Mouse (Mus musculus) c-Kit-positive CD71-positive TER-119-negative erythroid progenitor cells, embryonic 14.5 days (primary cell): ENCODE measurements at regions not wholly inside any gene's neighbourhood (a gene's known extent, or its start where the extent isn't known, plus 50 kb on each side); places are given as distances from the start of the nearest gene placed in this dataset.

Experiments
- DNase-seq: peaks from one replicate; pipeline ENCODE4 v3.0.0-alpha.2; 2013; ENCODE audit warnings: low read depth

- DNase-seq: no peak
Measured at GRCm38 (mm10) chr8:10869866-10870265, 138.4 kb downstream of the Irs2 start.

DNA sequence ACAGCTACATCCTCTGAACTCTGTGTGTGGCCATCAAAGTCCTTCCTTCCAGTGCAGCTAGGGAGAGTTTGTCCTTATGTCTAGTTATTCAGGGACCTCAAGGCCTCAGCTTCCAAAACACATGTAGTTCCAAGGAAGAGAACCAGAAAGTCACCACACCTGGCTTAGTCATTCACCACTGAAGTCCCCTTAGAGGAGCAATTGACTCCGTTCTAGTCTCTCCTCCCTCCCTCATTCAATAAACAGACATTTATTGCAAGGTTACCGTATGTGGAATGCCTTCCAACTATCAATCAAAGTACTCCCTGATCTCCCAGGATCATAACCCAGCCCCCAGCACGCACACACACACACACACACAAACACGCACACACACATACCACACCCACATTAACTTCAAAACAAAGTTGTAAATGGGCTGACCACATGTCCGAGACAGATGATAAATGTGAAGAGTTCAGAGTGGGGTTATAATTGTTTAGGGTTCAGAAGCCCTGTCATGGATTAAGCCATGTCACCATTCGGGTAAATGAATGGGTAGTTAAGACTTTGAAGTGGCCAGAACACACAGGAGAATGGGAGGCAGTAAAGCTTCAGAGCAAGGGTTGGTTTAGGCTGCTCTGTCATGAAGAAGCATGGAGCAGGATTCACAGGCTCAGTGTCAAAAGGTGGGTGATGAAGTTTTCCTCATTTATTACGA is 141.4 kb downstream of the Irs2 start:
- no peak for DNase-seq

DNA sequence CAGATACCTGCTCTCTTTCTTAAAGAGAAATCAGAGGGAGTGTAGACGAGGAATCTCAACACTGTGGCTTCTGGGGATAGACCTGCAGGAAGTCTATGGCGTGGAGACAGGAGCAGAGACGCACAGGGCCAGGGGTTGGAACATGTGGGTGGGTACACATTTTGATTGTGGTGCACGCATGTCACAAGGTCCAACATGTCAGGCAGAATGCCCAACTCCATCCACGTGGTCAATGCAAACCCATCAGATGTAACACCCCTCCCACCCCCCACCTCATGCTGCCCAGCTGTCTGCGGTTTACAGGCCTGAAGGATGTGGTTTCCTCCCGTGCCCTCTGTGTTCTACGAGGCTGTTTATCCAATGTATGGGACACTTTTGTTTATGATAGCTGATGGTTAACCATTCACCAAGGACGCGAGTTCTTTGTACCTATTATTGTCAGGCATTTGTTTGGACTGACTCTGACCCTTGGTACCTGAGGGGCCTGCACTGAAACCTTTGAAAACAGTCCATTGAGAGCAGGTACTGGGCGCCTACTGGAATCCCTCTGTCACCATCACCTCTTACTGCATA is 142.2 kb downstream of the Irs2 start:
- DNase-seq: no peak

DNA sequence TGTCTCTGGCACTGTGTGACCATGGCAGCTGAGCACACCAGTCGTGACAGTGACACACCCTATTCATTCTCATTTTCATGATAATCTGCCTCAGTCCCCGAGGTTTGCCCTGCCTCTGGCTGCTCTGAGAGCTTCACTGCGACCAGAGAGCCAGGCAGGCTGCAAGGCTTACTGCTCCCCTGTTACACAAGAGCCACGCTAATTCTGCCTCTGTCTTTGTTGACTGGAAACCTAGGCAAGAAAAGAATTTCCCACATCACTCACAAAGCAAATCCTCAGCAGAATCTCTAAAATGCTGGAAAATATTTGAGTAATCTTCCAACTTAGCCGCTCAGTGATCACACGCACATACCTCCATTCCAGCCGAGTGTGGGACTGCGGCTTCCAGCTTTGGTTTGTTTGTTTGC is 142.8 kb downstream of the Irs2 start:
- DNase-seq: no peak

DNA sequence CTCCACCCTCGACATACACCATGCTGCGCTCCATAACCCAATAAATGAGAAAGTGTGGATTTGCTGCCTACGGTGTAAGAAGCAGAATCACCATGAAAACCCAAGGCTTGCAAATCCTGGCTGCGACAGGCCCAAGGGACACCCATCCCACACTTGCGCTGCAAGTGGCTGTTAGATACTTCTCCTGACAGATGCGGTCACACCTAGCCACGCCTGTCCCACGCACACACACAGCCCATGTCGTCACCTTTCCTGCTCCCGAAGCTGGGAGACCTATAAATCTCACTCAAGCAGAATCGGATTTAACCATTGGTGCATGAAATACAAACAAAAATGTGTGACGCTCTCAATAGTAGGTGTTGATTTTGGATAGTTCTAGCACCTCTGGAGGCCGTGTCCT is 145.8 kb downstream of the Irs2 start:
- no peak for DNase-seq

GRCm38 (mm10) chr8:10860810-10861209 is 147.4 kb downstream of the Irs2 start:
- DNase-seq: no peak

DNA sequence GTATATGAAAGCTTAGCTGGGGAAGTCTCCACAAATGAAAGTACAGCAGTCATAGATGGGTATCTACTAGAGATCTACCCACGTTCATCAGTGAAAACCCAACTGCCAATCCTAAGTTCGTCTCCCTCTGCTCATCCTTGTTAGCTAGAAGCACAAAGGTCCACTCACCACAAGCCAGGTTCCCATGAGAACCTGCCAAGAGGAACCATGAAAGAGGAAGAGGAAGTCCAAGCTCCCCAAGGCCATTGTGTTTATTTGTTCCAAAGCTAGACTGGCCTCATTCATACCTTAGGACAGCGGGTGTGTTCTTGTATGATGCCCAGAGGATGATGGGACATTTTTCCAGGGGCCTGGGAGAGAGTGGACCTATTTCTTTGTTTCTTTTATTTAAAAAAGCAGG is 150.4 kb downstream of the Irs2 start:
- no peak for DNase-seq

GRCm38 (mm10) chr8:10856996-10857720 is 151.1 kb downstream of the Irs2 start:
- DNase-seq: no peak

DNA sequence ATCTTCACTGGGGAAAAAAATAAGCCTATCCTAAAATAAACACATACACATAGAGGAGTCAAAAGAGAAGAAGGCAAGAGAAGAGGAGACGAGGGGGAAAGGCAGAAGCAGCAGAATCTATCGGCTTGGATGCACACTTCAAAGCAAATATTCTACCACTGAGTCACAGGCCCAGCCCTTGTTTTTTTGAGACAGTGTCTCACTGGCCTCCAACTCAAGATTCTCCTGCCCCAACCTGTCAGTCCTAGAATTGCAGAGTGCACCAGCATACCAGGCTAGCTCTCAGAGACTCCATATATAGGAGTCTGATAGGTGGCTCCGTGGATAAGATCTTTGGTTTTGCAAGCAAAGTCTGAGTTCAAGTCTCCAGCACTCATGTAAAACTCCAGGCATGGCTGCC is 152.6 kb downstream of the Irs2 start:
- no peak for DNase-seq

- DNase-seq: no peak
Measured at GRCm38 (mm10) chr8:10855131-10855530, 153.1 kb downstream of the Irs2 start.

GRCm38 (mm10) chr8:10854600-10854999 is 153.7 kb downstream of the Irs2 start:
- DNase-seq: no peak

DNA sequence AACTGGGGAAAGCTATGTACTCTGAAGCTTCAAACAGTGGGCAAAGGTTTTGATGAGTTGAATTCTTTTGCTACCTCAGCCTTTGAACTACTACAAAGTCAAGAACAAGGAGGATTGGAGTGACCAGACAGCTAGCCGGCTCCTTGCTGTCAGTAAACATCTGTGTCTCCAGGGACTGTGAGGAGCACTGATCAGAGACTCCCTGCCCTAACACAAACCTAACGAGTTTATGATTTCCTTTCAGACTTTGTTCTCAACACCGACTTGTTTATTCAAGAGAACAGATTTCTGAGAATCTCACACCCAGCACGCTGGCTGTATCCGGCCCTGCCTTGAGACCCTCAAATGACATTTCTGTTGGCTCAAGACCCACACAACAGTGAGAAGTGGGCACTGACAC is 154.4 kb downstream of the Irs2 start:
- no peak for DNase-seq

- no peak for DNase-seq
Measured at GRCm38 (mm10) chr8:10849916-10850315, 158.3 kb downstream of the Irs2 start.

DNA sequence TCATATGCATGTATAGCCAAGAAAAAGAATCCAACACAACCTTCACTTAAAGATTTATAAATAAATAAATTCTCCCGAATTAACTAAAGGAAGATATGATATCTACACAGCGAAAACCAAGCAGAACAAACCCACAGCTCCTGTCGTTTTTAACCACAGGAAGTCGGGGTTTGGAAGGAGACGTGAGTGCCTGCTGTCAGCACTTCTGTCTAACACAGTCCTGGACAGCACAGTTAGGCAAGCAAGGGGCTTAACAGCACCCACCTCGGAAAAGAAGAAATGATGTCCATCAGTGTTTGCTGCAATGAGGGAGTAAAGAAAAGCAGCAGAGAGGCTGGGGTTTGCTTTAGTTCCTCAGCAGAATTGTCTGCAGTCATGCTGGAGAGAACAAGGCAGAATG is 162.7 kb downstream of the Irs2 start:
- no peak for DNase-seq

- DNase-seq: no peak
Measured at GRCm38 (mm10) chr8:10840853-10841531, 167.3 kb downstream of the Irs2 start.

DNA sequence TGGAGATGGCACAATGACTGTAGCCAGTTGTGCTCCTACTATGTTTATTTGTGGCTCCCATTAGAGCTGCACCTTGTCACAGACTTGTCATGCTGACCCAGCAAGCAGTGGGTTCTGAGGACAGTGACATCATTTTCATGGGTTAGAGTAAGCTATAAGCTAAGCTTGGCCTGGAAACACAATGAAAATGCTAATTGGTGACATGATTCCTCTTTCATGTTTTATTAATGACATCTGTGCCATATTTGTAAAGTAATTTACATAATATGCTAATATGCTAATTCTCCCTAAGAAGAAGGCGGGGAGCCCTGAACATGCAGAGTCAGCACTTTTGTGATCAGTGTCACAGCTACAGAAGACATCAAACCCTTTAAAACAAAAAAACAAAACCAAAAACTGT is 168.2 kb downstream of the Irs2 start:
- no peak for DNase-seq

DNA sequence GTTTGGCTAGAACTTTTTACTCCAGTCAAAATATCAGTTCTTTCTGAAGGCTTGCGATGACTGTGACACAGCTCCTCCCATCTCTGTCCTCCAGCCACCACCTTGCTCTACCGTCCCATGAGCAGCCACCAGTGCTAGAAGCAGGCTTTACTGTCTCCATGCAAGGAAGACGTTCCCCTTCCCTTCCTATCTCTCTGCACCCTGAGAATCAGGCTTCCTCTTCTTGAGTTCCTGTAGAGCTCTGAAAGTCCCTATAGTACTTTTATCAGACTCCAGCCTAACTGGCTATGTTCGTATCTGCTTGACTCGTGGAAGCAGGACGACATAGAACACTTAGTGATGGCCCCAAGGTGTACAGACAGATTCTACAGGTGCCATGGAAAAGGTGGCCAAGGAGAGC is 173.2 kb downstream of the Irs2 start:
- no peak for DNase-seq

DNA sequence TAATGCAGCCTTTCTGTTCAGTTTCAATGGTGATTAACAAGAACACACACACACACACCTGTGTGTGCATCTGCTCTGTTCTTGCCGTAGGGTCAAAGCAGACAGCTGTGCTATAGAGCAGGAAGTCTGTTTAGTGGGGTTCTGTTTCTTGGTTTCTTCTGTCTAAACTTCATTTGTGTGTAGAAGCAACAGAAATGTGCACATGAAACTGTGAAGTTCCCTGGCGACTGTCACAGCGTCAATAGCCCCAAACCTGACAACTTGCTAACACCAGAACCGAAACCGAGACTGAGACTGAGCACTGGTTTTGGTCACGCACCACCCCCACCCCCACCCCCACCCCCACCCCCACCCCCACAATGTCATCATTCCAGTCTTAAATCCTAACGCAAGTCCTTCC is 176.4 kb downstream of the Irs2 start:
- no peak for DNase-seq

DNA sequence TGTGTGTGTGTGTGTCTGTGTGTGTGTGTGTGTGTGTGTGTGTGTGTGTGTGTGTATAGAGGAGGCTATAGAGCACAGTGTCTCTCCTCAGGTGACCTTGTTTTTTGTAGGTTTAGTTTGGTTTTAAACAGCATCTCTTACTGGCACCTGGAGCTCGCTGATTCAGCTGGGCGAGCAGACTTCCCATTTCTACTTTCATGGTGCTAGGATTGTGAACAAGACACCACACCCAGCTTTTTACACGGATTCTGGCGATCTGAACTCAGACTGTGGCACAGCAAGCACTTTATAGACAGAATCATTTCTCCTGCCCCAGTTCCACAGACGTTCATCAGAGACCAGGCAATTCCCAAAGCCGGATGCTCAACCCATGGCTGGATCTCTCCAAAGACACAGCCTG is 177.0 kb downstream of the Irs2 start:
- no peak for DNase-seq

DNA sequence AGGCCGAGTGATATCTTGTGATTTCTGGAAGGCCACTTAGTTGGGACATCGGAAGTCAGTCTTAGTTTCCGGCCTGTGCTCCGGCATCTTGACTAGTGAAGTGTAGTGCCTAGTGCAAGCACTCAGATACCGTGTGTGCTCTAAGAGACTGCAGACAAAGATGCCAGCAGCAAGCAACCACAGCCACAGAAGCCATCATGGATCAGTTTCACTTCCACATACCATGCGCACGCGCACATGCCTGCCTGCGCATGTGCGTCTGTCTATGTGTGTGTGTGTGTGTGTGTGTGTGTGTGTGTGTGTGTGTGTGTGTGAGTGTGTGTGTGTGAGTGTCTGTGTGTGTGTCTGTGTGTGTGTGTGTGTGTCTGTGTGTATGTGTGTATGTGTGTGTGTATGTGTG is 177.4 kb downstream of the Irs2 start:
- DNase-seq: no peak

DNA sequence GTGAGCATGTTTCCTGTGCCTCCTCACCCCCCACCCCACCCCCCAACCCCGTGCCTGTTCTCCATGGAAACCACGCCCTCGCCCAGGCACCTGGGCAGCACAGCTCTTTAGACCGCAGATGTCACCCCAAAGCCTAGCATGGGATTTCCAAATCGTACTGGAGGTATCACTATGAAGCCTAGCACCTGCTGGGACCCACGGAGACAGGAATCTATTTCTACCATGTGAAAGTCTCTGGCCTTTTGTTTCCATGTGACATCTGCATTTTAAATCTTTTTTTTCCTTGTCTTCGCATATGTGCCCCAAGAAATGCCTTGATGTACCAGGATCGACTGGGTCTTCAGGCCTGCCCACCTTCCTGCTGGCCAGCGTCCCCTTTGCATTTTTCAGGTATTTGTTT is 179.7 kb downstream of the Irs2 start:
- DNase-seq: no peak

DNA sequence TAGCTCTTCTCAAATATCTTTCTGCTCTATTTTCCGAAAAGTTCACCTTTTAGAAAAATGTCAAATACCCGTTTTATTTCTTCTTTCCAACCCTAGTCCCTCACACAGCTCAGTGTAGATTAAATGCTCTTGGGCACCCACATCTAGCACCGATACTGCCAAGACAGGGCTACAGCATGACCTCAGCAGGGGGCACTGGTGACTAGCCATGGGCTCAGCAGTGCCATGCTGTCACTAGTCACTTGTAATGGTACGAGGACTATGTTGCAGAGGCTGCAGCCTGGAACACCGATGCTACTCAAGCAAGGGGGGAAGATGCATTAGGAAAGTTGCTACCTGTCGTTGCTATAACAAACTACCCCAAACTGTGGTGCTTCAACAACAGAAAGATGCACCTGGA is 180.7 kb downstream of the Irs2 start:
- no peak for DNase-seq

DNA sequence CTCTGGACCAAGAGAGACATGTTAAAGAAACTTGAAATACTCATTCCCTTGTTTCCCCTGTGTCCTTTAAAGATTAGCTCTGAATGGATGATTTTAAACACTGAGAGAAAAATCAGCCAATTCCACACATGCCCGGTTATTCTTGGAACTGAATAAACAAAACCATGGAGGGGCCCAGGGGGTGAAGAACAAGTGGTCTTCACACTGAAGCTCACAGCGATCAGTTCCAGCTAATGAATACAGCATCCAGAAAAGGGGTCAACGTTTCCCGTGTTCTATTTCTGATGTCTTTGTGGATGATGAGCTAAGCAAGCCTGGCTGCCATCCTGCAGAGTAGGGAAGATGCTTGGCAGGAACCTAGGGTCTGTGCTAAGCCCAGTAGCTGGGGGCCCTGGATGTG is 182.3 kb downstream of the Irs2 start:
- no peak for DNase-seq
